Mouse (Mus musculus) kidney, embryonic 14.5 days (tissue): ENCODE data around the gene Jmjd1c. TPM values are rescaled to one million over a fixed set of nuclear protein-coding genes. Genes with fewer than 3 reads are reported as not detected.

Experiments used
- ATAC-seq: fragments of 200-750 bp; cut with Nextera tagmentation; 2 replicates; pipeline ENCODE4 v1.8.0; 2017; ENCODE audit warnings: moderate number of reproducible peaks, mild to moderate bottlenecking, moderate TSS enrichment, moderate library complexity; ENCODE audit not compliant: low FRiP score, low TSS enrichment
- H3K27ac ChIP-seq: fragments of 300-500 bp; sonication (generic); 2 replicates; pipeline ENCODE4 v1.5.1; 2014; ENCODE audit warnings: low read depth, mild to moderate bottlenecking, low read length, moderate library complexity, mixed read lengths
- H3K27me3 ChIP-seq: fragments of 300-500 bp; sonication (generic); 2 replicates; pipeline ENCODE4 v1.6.1; 2014; ENCODE audit warnings: mild to moderate bottlenecking, low read length; ENCODE audit not compliant: control insufficient read depth, insufficient read depth
- H3K36me3 ChIP-seq: fragments of 300-500 bp; sonication (generic); 2 replicates; pipeline ENCODE4 v1.6.1; 2014; ENCODE audit warnings: low read length, mixed read lengths; ENCODE audit not compliant: control insufficient read depth, insufficient read depth
- H3K4me1 ChIP-seq: fragments of 300-500 bp; sonication (generic); 2 replicates; pipeline ENCODE4 v1.6.1; 2014; ENCODE audit warnings: low read length, mixed read lengths; ENCODE audit not compliant: control insufficient read depth, insufficient read depth
- H3K4me2 ChIP-seq: fragments of 300-500 bp; sonication (generic); replicated peaks from 2 replicates; pipeline ENCODE4 v1.6.1; 2014; ENCODE audit warnings: low read depth, mild to moderate bottlenecking, low read length
- H3K4me3 ChIP-seq: fragments of 300-500 bp; sonication (generic); 2 replicates; pipeline ENCODE4 v1.5.1; 2014; ENCODE audit warnings: mild to moderate bottlenecking, low read length
- H3K9ac ChIP-seq: fragments of 300-500 bp; sonication (generic); 2 replicates; pipeline ENCODE4 v1.6.1; 2014; ENCODE audit warnings: low read depth, mild to moderate bottlenecking, low read length, moderate library complexity
- H3K9me3 ChIP-seq: fragments of 300-500 bp; sonication (generic); 2 replicates; pipeline ENCODE4 v1.6.1; 2016; ENCODE audit warnings: low read length; ENCODE audit not compliant: control insufficient read depth
- WGBS: fragments of 180-500 bp; shearing (Covaris S2); extraction: QIAGEN DNeasy Blood & Tissue Kit; methylation state at CpG from one replicate; pipeline ENCODE4 v1.1.7; 2014; 5-methylcytosine and 5-hydroxymethylcytosine counted together
- polyA plus RNA-seq: library from polyadenylated mRNA; unstranded; fragments of >200 nt; fragmentation: Nextera tagmentation; extraction: Ambion mirVana; gene quantifications from 2 replicates; pipeline ENCODE4 v1.2.1, GENCODE M21; 2014

Jmjd1c gene
- polyA plus RNA-seq, 1 experiment from 2014 or later: 51.1 TPM

DNA sequence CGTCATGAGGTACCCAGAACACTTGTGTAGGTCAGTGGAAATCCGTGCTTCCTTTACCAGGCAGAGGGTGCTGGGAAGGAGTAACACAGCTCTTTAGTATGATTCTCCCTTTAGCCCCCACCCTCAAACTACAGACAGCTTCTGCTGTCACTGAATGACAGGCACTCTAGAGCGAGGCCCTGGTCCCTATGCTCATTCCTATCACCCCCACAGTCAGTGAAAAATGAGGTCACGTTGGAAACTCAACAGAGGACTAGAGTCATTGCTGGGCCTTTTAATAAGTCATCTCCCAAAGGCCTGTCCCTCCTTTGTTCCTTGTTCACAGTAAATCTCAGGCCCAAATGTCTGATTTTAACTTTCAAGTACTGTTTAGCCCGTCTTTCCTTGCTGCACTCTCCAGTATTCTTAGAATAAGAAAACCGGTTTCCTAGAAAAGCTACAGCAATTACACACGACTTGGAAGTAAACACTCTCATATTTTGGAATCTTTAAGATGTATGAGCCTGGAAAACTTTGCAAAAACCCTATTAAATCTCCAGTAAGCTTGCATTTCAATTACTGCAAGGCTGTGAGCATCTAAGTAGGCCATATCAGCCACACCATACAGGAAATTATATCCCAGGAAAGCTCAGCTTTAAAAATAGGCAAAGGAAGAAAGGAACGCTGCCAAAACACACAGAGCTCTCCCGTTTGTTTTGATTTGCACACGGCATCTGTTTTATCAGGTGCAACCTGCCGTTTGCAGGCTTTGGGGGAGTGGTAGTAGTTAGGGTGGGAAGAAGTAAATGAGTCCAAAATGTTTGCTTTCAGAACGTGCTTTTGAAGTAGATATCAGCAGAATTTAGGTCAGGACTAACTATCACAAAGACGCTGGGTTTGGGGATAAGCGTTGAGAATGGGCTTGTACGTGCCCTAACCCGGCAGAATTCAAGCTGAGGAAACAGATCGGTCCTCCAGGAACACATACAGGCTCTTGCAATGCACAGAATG is 39.8 kb upstream of the Jmjd1c start:
- peak overlapping the region; percentile 19; the same call in 1 of the 2 replicates for H3K4me2 ChIP-seq
- H3K36me3 ChIP-seq: no peaks in the 10 kb centered on the region
- 24% methylated on average over 17 of the region's 17 CpGs for WGBS
- peak overlapping the region; percentile 78; the same call in 1 of the 2 replicates for H3K27ac ChIP-seq
- ATAC-seq: peak; percentile 30; the same call in 1 of the 2 replicates
- H3K4me1 ChIP-seq: peaks cover 45% of the 10 kb centered on the region
- H3K9ac ChIP-seq: 0 out of 2 replicates have a peak overlapping the region, but pooled peaks have one; percentile 4
- no peaks in the 10 kb centered on the region for H3K27me3 ChIP-seq
- no peaks in the 10 kb centered on the region for H3K9me3 ChIP-seq
- no peak overlapping the region for H3K4me3 ChIP-seq

DNA sequence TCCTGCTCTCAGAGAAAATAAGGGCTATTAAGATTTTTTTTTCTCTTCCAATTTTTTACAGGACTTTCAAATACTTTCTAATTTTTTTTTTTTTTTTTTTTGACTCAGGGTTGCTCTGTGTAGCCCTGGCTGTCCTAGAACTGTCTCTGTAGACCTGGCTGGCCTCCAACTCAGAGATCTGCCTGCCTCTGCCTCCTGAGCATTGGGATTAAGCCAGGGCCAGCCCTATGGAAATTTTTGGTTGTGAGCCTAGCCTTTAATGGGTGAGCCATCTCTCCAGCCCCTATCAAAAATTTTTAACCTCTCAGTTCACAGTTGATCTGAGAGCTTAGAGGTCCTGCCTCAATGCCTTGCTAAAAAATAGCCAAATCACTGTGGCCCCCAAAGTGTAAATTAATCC is 38.7 kb upstream of the Jmjd1c start:
- H3K27ac ChIP-seq: no peak overlapping the region; the same call in 1 of the 2 replicates
- no peaks in the 10 kb centered on the region for H3K9me3 ChIP-seq
- no peaks in the 10 kb centered on the region for H3K36me3 ChIP-seq
- no peak overlapping the region for H3K9ac ChIP-seq
- H3K4me3 ChIP-seq: no peak overlapping the region
- ATAC-seq: no peak
- no peak overlapping the region for H3K4me2 ChIP-seq
- no peaks in the 10 kb centered on the region for H3K27me3 ChIP-seq
- H3K4me1 ChIP-seq: peaks cover 39% of the 10 kb centered on the region

DNA sequence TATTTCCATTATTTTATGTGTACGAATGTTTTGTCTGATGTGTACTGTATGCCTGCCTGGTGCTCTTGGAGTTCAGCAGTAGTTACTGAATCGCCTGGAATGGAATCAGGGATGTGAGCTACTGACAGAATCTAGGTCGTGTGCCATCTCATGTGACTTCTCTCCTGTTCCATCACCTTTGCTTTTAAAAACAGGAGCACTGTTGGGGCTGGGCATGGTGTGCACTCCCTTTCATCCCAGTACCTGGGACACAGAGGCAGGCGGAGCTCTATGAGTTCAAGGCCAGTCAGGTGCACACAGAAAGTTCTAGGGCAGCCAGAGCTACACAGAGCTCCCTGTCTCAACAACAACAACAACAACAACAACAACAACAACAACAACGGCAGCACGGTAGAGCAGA is 38.2 kb upstream of the Jmjd1c start:
- ATAC-seq: no peak
- Histone ChIP-seq H3K4me1 (peaks cover 35% of the 10 kb centered on the region), H3K27me3 (no peaks in the 10 kb centered on the region), H3K9me3 (no peaks in the 10 kb centered on the region), H3K27ac (no peak overlapping the region), H3K9ac (no peak overlapping the region), H3K36me3 (no peaks in the 10 kb centered on the region), H3K4me2 (no peak overlapping the region), H3K4me3 (no peak overlapping the region)
- WGBS: 88% methylated on average over 6 of the region's 6 CpGs

DNA sequence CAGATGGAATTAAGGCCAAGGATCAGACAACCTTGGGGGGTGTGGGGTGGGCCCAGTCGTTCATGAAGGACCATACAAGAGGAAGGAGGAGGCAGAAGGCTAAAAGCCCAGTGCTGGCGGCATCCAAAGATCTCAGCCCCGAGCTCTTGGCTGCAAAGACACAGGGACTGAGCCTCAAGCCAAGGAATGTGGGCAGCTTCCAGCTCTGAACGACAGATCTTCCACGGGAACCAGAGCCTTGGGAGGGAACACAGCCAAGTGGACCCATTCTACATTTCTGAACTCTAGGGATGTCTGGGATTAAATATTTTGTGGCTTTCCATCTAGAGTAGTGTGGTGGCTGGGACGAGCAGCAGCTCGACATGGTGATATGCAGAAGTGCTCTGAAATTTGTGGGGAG is 37.6 kb upstream of the Jmjd1c start:
- Histone ChIP-seq H3K4me3 (no peak overlapping the region), H3K9ac (no peak overlapping the region), H3K4me2 (no peak overlapping the region), H3K27ac (no peak overlapping the region), H3K27me3 (no peaks in the 10 kb centered on the region), H3K9me3 (no peaks in the 10 kb centered on the region), H3K4me1 (peaks cover 30% of the 10 kb centered on the region), H3K36me3 (no peaks in the 10 kb centered on the region)
- WGBS: 71% methylated on average over 7 of the region's 7 CpGs
- ATAC-seq: no peak

DNA sequence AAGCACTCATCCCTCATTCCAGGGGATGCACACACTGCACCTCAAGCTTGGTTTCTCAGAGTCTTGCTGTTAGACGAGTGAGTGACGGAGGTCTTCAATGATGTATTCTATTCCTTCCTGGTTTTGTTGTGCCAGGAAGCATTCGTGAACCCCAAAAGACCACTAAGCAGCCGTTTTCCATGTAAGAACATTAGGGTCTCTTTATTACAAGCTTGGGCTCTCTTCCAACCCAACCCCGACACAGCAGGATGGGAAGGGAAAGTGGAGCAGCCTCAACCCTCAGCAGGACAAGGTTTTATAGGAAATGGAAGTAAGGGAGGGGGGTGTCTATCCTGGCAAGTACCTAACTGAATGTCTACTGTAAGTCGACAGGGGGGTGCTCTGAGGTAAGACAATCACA is 37.2 kb upstream of the Jmjd1c start:
- no peak for ATAC-seq
- Histone ChIP-seq H3K4me3 (no peak overlapping the region), H3K9ac (no peak overlapping the region), H3K27me3 (no peaks in the 10 kb centered on the region), H3K4me2 (no peak overlapping the region), H3K36me3 (no peaks in the 10 kb centered on the region), H3K27ac (no peak overlapping the region), H3K9me3 (no peaks in the 10 kb centered on the region), H3K4me1 (peaks cover 26% of the 10 kb centered on the region; the same call in 1 of the 2 replicates)
- WGBS: 77% methylated on average over 6 of the region's 6 CpGs

DNA sequence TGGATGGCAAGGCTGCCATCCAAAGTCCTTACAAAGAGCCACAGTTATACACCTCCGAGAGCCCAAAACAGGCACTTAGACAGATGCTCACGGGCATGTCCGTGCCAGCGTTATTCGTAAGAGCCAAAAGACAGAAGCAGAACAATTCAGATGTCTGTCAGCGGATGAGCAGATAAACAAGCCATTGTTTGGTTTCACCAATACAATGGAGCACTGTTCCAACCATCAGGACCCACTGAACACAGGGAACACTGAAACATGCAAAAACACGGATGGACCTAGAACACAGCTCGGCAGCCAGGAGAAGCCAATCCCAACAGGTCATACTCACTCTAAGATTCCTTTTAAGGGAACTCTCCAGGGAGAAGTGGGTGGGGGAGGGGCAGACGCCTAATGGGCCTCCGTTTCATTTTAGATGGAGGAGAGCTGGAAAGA is 34.5 kb upstream of the Jmjd1c start:
- H3K9me3 ChIP-seq: no peaks in the 10 kb centered on the region
- no peak overlapping the region for H3K9ac ChIP-seq
- 62% methylated on average over 10 of the region's 10 CpGs for WGBS
- ATAC-seq: no peak
- no peak overlapping the region for H3K4me3 ChIP-seq
- H3K27ac ChIP-seq: no peak overlapping the region
- H3K4me1 ChIP-seq: 0 out of 2 replicates have a peak, but pooled peaks cover 17% of the 10 kb centered on the region
- no peak overlapping the region for H3K4me2 ChIP-seq
- H3K36me3 ChIP-seq: no peaks in the 10 kb centered on the region
- no peaks in the 10 kb centered on the region for H3K27me3 ChIP-seq

DNA sequence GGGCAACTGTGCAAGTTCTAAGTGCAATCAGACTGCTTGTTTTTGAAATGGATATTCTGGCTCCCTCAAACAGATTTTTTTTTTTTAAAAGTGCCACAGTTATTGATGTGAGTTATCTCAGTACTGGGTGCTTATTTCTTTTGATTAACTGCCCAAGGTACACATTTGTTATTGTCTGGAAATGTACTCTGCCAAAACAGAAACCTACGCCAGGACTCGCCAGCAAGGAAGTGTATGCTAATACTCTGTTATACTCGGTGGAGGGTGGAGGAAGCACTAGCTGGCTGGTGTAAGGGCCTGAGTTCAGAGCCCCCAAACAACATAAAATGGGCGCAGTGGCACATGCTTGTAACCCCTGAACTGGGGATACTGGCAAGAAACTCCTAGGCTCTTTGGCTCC is 34.1 kb upstream of the Jmjd1c start:
- no peak for ATAC-seq
- Histone ChIP-seq H3K4me1 (0 out of 2 replicates have a peak, but pooled peaks cover 12% of the 10 kb centered on the region), H3K4me3 (no peak overlapping the region), H3K9me3 (no peaks in the 10 kb centered on the region), H3K27ac (no peak overlapping the region), H3K9ac (no peak overlapping the region), H3K27me3 (no peaks in the 10 kb centered on the region), H3K4me2 (no peak overlapping the region), H3K36me3 (no peaks in the 10 kb centered on the region)
- 44% methylated on average over 4 of the region's 4 CpGs for WGBS

DNA sequence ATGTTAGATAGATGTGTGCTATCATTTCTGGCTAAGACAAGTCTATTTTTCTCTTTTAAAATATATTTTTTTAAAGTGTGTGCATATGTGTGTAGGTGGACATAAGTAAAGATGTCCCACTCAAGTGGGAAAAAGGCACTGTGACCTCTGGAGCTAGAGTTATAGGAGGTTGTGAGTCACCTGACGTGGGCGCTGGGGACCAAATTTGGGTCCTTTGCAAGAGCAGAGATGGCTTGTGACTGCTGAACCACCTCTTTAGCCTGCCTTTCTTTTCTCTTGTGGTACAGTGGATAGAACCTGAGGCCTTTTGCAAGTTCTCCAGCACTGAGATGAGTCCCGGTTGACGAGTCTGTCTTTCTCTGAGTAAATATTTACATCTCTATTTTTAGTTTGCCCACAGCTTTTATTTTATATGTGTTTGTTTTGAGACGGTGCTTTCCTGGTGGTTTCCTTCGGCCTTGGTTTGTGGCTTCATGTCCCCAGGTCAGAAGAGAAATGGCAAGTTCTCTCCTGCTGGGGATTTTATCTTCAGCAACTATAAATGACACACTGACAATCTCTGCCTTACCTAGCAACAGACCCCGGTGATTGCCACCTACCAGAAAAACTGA is 30.5 kb upstream of the Jmjd1c start:
- H3K27ac ChIP-seq: no peak overlapping the region
- H3K4me2 ChIP-seq: no peak overlapping the region
- 81% methylated on average over 7 of the region's 7 CpGs for WGBS
- H3K4me3 ChIP-seq: no peak overlapping the region
- H3K9ac ChIP-seq: no peak overlapping the region
- ATAC-seq: no peak
- H3K9me3 ChIP-seq: no peaks in the 10 kb centered on the region; the same call in 1 of the 2 replicates
- H3K36me3 ChIP-seq: no peaks in the 10 kb centered on the region
- no peaks in the 10 kb centered on the region for H3K27me3 ChIP-seq
- 0 out of 2 replicates have a peak, but pooled peaks cover 3% of the 10 kb centered on the region for H3K4me1 ChIP-seq

DNA sequence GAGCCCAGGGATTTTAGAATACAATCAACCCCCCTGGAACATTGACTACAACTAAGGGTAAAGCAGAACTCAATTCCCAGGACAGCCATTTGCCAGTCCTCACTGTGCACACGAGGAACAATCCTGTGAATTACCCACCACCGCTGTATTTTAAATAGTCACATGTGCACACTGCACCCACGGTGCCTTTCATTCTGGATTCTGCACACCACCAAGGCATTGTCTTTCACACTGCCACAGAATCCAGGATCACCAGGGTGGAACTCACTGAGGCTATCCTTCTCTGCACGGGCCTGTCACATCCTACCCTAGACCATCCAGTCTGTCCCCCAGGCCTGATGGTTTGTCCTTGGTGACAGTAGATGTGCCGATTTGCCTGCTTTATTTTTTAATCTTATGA is 30.0 kb upstream of the Jmjd1c start:
- H3K27ac ChIP-seq: no peak overlapping the region
- no peak overlapping the region for H3K4me3 ChIP-seq
- H3K27me3 ChIP-seq: no peaks in the 10 kb centered on the region
- no peaks in the 10 kb centered on the region for H3K36me3 ChIP-seq
- H3K9me3 ChIP-seq: no peaks in the 10 kb centered on the region; the same call in 1 of the 2 replicates
- no peak overlapping the region for H3K9ac ChIP-seq
- ATAC-seq: no peak
- no peak overlapping the region for H3K4me2 ChIP-seq
- WGBS: 64% methylated on average over 5 of the region's 5 CpGs
- H3K4me1 ChIP-seq: 0 out of 2 replicates have a peak, but pooled peaks cover 3% of the 10 kb centered on the region
